Mouse (Mus musculus): ENCODE results near the gene Lars2. TPM values are rescaled to one million over a fixed set of nuclear protein-coding genes. Genes with fewer than 3 reads are reported as not detected.

Lars2 gene
- polyA plus RNA-seq (2014; fragmentation: Illumina TruSeq; extraction: RNeasy Lipid Tissue Mini Kit (QIAGEN cat#74804)), result 23.9 TPM

DNA sequence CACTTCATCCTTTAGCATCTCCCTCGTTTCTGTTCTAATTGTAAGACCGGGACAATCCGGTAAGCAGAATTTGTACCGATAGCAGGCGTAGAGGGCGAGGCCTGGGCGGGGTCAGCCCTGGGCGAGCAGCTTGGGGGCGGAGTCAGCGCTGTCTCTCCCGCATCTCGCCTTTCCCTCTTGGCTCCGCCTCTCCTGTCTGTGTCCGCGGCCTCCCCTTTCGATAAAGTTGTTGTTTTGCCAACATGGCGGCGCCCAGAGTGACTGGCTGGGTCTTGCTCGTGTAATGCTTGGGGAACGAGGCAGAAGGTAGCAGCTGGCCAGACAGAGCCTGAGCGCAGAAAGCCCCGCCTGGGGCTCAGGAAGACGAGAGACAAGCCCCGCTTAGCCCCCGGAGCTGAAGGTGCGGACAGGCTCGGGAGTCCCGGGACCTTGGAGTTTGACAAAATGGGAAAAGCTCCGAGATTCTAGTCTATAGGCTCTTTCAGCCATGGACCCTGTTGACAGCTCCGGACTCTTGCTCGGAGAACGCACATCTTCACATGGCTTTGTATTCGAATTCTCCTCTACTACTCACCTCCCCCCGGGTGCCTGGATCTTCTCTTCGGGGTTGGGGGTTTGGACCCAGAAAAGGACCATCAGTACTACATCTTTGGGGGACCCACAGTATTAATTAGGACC is at the start of gene Lars2:
TSS of gene Lars2 (plus strand) at position 220 of the 678 bp plus-strand sequence.

GRCm38 (mm10) chr9:123478586-123479195 is 112.0 kb downstream of the Lars2 start, which contains the start of gene Limd1:
Gene Limd1 (plus strand): TSS chr9:123478706.

Other genes with a start within 250 kb of the Lars2 start
- gene Clec3b, start 216.0 kb upstream of the Lars2 start, polyA plus RNA-seq (2014; fragmentation: Illumina TruSeq; extraction: RNeasy Lipid Tissue Mini Kit (QIAGEN cat#74804)), result not detected
- 2.7 TPM for gene Cdcp1, start 150.9 kb upstream of the Lars2 start, polyA plus RNA-seq (2014; fragmentation: Illumina TruSeq; extraction: RNeasy Lipid Tissue Mini Kit (QIAGEN cat#74804))
- 10.2 TPM for gene Tmem158, start 106.2 kb upstream of the Lars2 start, polyA plus RNA-seq (2014; fragmentation: Illumina TruSeq; extraction: RNeasy Lipid Tissue Mini Kit (QIAGEN cat#74804))
- 20.3 TPM for gene Limd1, start 111.8 kb downstream of the Lars2 start, polyA plus RNA-seq (2014; fragmentation: Illumina TruSeq; extraction: RNeasy Lipid Tissue Mini Kit (QIAGEN cat#74804))
- gene Sacm1l, start 162.8 kb downstream of the Lars2 start, polyA plus RNA-seq (2014; fragmentation: Illumina TruSeq; extraction: RNeasy Lipid Tissue Mini Kit (QIAGEN cat#74804)), result 201 TPM